Mouse (Mus musculus) stomach, postnatal 0 days (tissue): Measurements from ENCODE around the gene 1700123O20Rik.

Experiments
- CTCF ChIP-seq: IDR thresholded peaks from 2 replicates; pipeline ENCODE4 v1.5.1; 2016; ENCODE audit warnings: antibody characterized with exemption, low read depth, mild to moderate bottlenecking, moderate library complexity
- EP300 ChIP-seq: optimal IDR thresholded peaks from 2 replicates; pipeline ENCODE3; 2016; ENCODE audit warnings: antibody characterized with exemption

DNA sequence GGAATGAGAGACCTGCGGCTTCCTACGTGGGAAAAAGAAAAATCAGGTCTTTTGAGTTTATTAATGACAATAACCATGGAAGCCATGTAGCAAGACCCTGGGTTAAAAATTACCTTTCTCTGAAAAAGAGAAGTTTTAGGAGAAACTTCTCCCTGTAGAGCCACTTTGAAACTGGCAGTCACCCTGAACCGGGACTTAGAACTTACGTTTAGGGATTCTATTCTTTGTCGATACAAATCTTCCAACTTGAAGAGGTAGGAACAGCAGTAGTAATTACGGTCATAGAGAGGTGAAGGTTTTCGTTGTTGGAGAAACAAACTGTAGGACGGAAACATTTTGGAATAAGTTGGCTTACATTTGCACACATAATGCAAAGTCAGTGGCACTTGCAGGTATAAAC lies 1.2 kb downstream of the 1700123O20Rik start:
- TF ChIP-seq EP300 (no peak), CTCF (no peak)
